10 mouse cellular contexts compared by ENCODE assay signal in the genomic region with DNA sequence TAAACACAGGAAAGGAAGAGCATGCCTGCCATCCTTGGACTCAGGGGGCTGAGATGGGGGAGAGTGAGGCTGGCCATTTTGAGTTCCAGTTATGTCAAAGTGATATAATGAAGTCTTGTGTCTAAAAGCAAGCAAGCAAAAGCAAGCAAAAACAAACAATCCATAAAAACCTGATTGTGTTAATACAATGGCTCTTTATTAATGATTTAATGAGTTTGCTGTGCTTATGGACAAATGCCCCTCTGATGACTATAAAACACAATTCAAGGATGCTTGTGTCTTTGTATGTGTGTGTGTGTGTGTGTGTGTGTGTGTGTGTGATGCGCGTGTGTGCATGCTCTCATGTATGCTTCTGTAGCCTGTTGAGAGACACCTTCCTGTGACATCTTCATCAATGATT.
"Had no signal": no experiment of that assay in that cellular context is flagged by ENCODE, and none has a peak within 500 bp of the region (broad histone marks: within the 10 kb centered on the region; RNA-seq: fewer than 3 reads in every experiment).

No protein-coding gene starts in this region.

- DNase-seq: lung, adult 18-20 months; lung, embryonic 14.5 days; lung, postnatal 10 days; lung, postnatal 4 days; midbrain, embryonic 14.5 days; right cerebral cortex, adult 18-20 months; right cerebral cortex, postnatal 25 days; thymus, adult 18-20 months; thymus, postnatal 25 days; thymus, postnatal 4 days had no signal
